Mouse (Mus musculus) kidney, adult 2 months (tissue): ENCODE measurements around the gene Atp7b. TPM values are rescaled to one million over a fixed set of nuclear protein-coding genes. Genes with fewer than 3 reads are reported as not detected.

Experiments used
- DNase-seq: peaks from one replicate; pipeline ENCODE4 v3.0.0; 2021
- H3K27ac ChIP-seq: fragments of 200-500 bp; 2 replicates; pipeline ENCODE4 v1.5.1; 2012; ENCODE audit warnings: low read depth, low read length, control low read depth, inconsistent platforms; ENCODE audit not compliant: insufficient read depth
- H3K27me3 ChIP-seq: fragments of 200-500 bp; replicated peaks from 2 replicates; pipeline ENCODE4 v1.6.1; 2012; ENCODE audit warnings: mild to moderate bottlenecking, moderate library complexity, low read length, inconsistent platforms; ENCODE audit not compliant: control insufficient read depth, insufficient read depth
- H3K36me3 ChIP-seq: fragments of 200-500 bp; 2 replicates; pipeline ENCODE4 v1.6.1; 2012; ENCODE audit warnings: mild to moderate bottlenecking, moderate library complexity, low read length, inconsistent platforms; ENCODE audit not compliant: control insufficient read depth, insufficient read depth
- H3K4me1 ChIP-seq: fragments of 200-500 bp; 2 replicates; pipeline ENCODE4 v1.6.1; 2011; ENCODE audit warnings: low read length; ENCODE audit not compliant: control insufficient read depth, insufficient read depth
- H3K4me3 ChIP-seq: fragments of 200-500 bp; 2 replicates; pipeline ENCODE4 v1.5.1; 2011; ENCODE audit warnings: mild to moderate bottlenecking, low read depth, low read length, control low read depth; ENCODE audit not compliant: insufficient read depth
- CTCF ChIP-seq: fragments of 200-500 bp; conservative IDR thresholded peaks from 2 replicates; pipeline ENCODE4 v1.5.1; 2011; ENCODE audit warnings: low read depth, mild to moderate bottlenecking, control low read depth, low read length, moderate library complexity, mixed read lengths; ENCODE audit not compliant: insufficient read depth, insufficient read length
- POLR2A ChIP-seq: fragments of 200-500 bp; IDR thresholded peaks from one replicate; pipeline ENCODE4 v1.6.1; 2011; ENCODE audit warnings: low read depth, low read length, control low read depth
- WGBS: fragments of 180-500 bp; shearing (Covaris S2); methylation state at CpG from one replicate; pipeline ENCODE4 v1.1.7; 2018; 5-methylcytosine and 5-hydroxymethylcytosine counted together
- polyA plus RNA-seq: library from polyadenylated mRNA; depleted of rRNA; stranded (reverse); fragments of >200 nt; gene quantifications from 2 replicates; pipeline ENCODE4 v1.2.3, GENCODE M21; 2012; rRNA removed

Atp7b gene
- 1.1 and 1.4 TPM in 2 replicates for polyA plus RNA-seq

GRCm38 (mm10) chr8:22059821-22060445 is at the start of gene Atp7b:
Gene Atp7b (minus strand): TSS chr8:22060305.
- H3K4me1 ChIP-seq, result no peaks in the 10 kb centered on the region
- peak; percentile 86 for DNase-seq
- H3K27me3 ChIP-seq, result no peaks in the 10 kb centered on the region
- H3K36me3 ChIP-seq, result peaks cover under 1% of the 10 kb centered on the region
- WGBS, result under 1% methylated on average over 45 of the region's 46 CpGs
- H3K4me3 ChIP-seq, result peak within 1 kb of the TSS; percentile 95
- TF ChIP-seq POLR2A, result no peak
- no peak for TF ChIP-seq CTCF
- H3K27ac ChIP-seq, result no peak within 1 kb of the TSS

- no peaks in the 10 kb centered on the region for H3K27me3 ChIP-seq
- WGBS, result 74% methylated on average over 4 of the region's 4 CpGs
- no peaks in the 10 kb centered on the region for H3K36me3 ChIP-seq
- TF ChIP-seq CTCF (no peak), POLR2A (no peak)
- H3K27ac ChIP-seq, result no peak overlapping the region
- H3K4me3 ChIP-seq, result no peak overlapping the region
- DNase-seq, result no peak
- no peaks in the 10 kb centered on the region for H3K4me1 ChIP-seq
These were observed 46.9 kb upstream of the Atp7b start for GRCm38 (mm10) chr8:22107020-22107419.

- no peak overlapping the region for H3K27ac ChIP-seq
- H3K4me1 ChIP-seq, result no peaks in the 10 kb centered on the region
- no peaks in the 10 kb centered on the region for H3K27me3 ChIP-seq
- 39% methylated on average over 8 of the region's 8 CpGs for WGBS
- H3K36me3 ChIP-seq, result no peaks in the 10 kb centered on the region
- TF ChIP-seq POLR2A (no peak), CTCF (peak; percentile 42; the same call in 1 of the 2 replicates)
- no peak for DNase-seq
- no peak overlapping the region for H3K4me3 ChIP-seq
These were observed 31.5 kb upstream of the Atp7b start for GRCm38 (mm10) chr8:22091568-22091967.

GRCm38 (mm10) chr8:22089226-22089625 is 29.1 kb upstream of the Atp7b start:
- H3K27me3 ChIP-seq, result no peaks in the 10 kb centered on the region; the same call in 1 of the 2 replicates
- 91% methylated on average over 4 of the region's 4 CpGs for WGBS
- DNase-seq, result no peak
- no peaks in the 10 kb centered on the region for H3K4me1 ChIP-seq
- TF ChIP-seq CTCF (no peak), POLR2A (no peak)
- no peak overlapping the region for H3K4me3 ChIP-seq
- no peak overlapping the region for H3K27ac ChIP-seq
- H3K36me3 ChIP-seq, result no peaks in the 10 kb centered on the region

GRCm38 (mm10) chr8:22079313-22080007 is 19.4 kb upstream of the Atp7b start:
- DNase-seq, result no peak
- WGBS, result 79% methylated on average over 9 of the region's 9 CpGs
- H3K27ac ChIP-seq, result no peak overlapping the region
- TF ChIP-seq POLR2A (no peak), CTCF (no peak)
- H3K27me3 ChIP-seq, result no peaks in the 10 kb centered on the region
- no peaks in the 10 kb centered on the region for H3K36me3 ChIP-seq
- H3K4me3 ChIP-seq, result no peak overlapping the region
- no peaks in the 10 kb centered on the region for H3K4me1 ChIP-seq

GRCm38 (mm10) chr8:22061126-22061525 is 1.0 kb upstream of the Atp7b start:
- no peaks in the 10 kb centered on the region for H3K4me1 ChIP-seq
- DNase-seq, result no peak
- peaks cover 11% of the 10 kb centered on the region for H3K36me3 ChIP-seq
- no peaks in the 10 kb centered on the region for H3K27me3 ChIP-seq
- no peak for TF ChIP-seq POLR2A
- TF ChIP-seq CTCF, result no peak
- no peak overlapping the region for H3K27ac ChIP-seq
- peak overlapping the region; percentile 95; the same call in 1 of the 2 replicates for H3K4me3 ChIP-seq
- 2% methylated on average over 3 of the region's 3 CpGs for WGBS

GRCm38 (mm10) chr8:22060446-22060889 is 363 bp upstream of the Atp7b start, which contains the start of gene Alg11:
Gene Alg11 (plus strand): TSS chr8:22060721.
- H3K4me3 ChIP-seq, result peak within 1 kb of the TSS; percentile 95
- no peak within 1 kb of the TSS for H3K27ac ChIP-seq
- TF ChIP-seq POLR2A, result peak; percentile 89
- no peak for TF ChIP-seq CTCF
- peak; percentile 98 for DNase-seq
- H3K36me3 ChIP-seq, result peaks cover 5% of the 10 kb centered on the region
- H3K27me3 ChIP-seq, result no peaks in the 10 kb centered on the region
- H3K4me1 ChIP-seq, result no peaks in the 10 kb centered on the region
- under 1% methylated on average over 32 of the region's 36 CpGs for WGBS
